Mouse (Mus musculus): ENCODE measurements around the gene Adamts16. TPM values are rescaled to one million over a fixed set of nuclear protein-coding genes. Genes with fewer than 3 reads are reported as not detected.

Gene Adamts16
- total and polyA plus RNA-seq, 3 experiments = 0.33 TPM; not detected in 2

DNA sequence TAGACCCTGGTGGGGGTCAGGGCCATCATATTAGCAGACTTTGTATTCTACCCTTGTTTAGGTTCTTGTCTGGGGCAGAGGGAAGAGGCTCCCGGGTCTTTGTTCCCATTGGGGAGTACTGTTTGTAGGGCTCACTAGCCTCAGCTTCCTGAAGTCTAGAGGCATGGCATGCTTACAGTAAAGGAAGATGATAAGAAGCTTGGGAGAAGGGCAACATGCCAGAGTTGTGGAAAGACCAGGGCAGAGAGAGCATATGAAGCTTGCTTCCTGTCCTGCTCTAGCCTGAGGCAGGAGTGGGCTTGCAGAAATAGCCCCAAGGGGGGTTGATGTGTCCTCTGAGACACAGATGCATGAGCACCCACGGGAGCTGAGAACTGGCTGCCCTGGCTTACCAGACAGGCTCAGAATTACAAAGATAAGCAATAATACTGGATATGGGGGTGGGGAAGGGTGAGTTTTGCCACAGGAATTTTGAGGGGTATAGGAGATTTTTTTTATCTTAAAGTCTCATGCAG, 117.4 kb downstream of the Adamts16 start:
- H3K27me3 ChIP-seq (ENCODE audit: insufficient read depth, low read length) = no peaks in the 10 kb centered on the region
- H3K4me1 ChIP-seq (ENCODE audit: insufficient read depth, low read depth, low read length) = no peaks in the 10 kb centered on the region
- no peak for TF ChIP-seq TAL1 (conservative IDR thresholded peaks at IDR 0.05; ENCODE audit: low read depth, low read length)
- no peak for TF ChIP-seq CTCF (IDR thresholded peaks at IDR 0.05; ENCODE audit: low read depth, low read length)
- no peak for TF ChIP-seq GATA2 (IDR thresholded peaks at IDR 0.05; ENCODE audit: borderline replicate concordance, low read depth, low read length)
- TF ChIP-seq POLR2AphosphoS5 (IDR thresholded peaks at IDR 0.05; ENCODE audit: insufficient replicate concordance, low read depth, low read length) = no peak
- no peak for TF ChIP-seq GATA1 (IDR thresholded peaks at IDR 0.05; ENCODE audit: borderline replicate concordance, low read length)
- H3K4me3 ChIP-seq (ENCODE audit: low read depth, low read length) = no peak overlapping the region
- H3K36me3 ChIP-seq (replicated peaks) = no peaks in the 10 kb centered on the region
- H3K9me3 ChIP-seq (replicated peaks) = peaks cover 51% of the 10 kb centered on the region
- DNase-seq (ENCODE audit: low spot score) (no peak), ATAC-seq (ENCODE audit: extremely low read depth, insufficient number of reproducible peaks, low FRiP score, poor library complexity, severe bottlenecking) (no peak)

DNA sequence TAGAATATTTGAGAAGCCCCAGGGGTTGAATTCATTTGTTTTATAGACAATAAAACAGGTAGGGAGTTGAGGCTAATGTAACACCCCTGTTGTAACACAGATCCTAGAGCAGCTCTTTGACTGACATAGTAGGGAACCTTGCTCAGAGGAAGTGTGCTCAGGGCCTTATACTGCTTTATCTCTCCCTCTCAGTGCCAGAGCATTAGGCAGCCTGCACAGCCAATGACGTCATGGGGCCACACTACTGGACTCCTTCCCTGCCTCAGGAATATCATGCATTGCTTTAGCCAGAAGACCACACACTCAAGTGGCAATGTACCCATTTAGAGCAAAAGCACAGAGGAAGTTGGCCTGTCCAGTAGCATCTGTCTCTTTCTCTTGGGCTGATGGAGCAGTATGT, 121.6 kb downstream of the Adamts16 start:
- no peaks in the 10 kb centered on the region for H3K4me1 ChIP-seq (ENCODE audit: insufficient read depth, low read depth, low read length)
- no peak overlapping the region for H3K4me3 ChIP-seq (ENCODE audit: low read depth, low read length)
- no peaks in the 10 kb centered on the region for H3K36me3 ChIP-seq (replicated peaks)
- ATAC-seq (ENCODE audit: extremely low read depth, insufficient number of reproducible peaks, low FRiP score, poor library complexity, severe bottlenecking) (no peak), DNase-seq (ENCODE audit: low spot score) (no peak)
- H3K27me3 ChIP-seq (ENCODE audit: insufficient read depth, low read length) = no peaks in the 10 kb centered on the region
- H3K9me3 ChIP-seq (replicated peaks) = peaks cover 53% of the 10 kb centered on the region
- no peak for TF ChIP-seq GATA1 (IDR thresholded peaks at IDR 0.05; ENCODE audit: borderline replicate concordance, low read length)
- no peak for TF ChIP-seq GATA2 (IDR thresholded peaks at IDR 0.05; ENCODE audit: borderline replicate concordance, low read depth, low read length)

DNA sequence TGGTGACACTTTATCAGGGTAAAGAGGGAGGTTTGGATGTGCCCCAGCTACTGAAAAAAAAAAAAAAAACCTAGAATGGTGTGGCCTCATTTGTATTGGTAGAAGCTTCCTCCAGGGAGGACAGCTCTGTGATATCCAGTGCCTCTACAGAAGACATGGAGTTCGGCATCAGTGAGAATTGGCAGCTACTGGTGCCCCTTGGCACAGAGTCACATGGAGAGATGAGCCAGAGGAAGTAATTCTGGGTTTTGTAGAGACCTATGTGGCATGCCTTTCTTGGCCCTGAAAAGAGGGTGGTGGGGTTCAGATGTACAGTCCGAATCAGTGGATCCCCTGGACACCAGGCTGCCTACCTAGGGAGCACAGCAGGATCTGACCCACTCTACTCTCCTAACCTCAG, 122.8 kb downstream of the Adamts16 start:
- TF ChIP-seq GATA2 (IDR thresholded peaks at IDR 0.05; ENCODE audit: borderline replicate concordance, low read depth, low read length) (no peak), TAL1 (conservative IDR thresholded peaks at IDR 0.05; ENCODE audit: low read depth, low read length) (no peak), GATA1 (IDR thresholded peaks at IDR 0.05; ENCODE audit: borderline replicate concordance, low read length) (no peak), POLR2AphosphoS5 (IDR thresholded peaks at IDR 0.05; ENCODE audit: insufficient replicate concordance, low read depth, low read length) (no peak), CTCF (IDR thresholded peaks at IDR 0.05; ENCODE audit: low read depth, low read length) (no peak)
- Histone ChIP-seq H3K27me3 (ENCODE audit: insufficient read depth, low read length) (no peaks in the 10 kb centered on the region), H3K4me3 (ENCODE audit: low read depth, low read length) (no peak overlapping the region), H3K9me3 (replicated peaks) (peaks cover 48% of the 10 kb centered on the region), H3K36me3 (replicated peaks) (no peaks in the 10 kb centered on the region), H3K4me1 (ENCODE audit: insufficient read depth, low read depth, low read length) (no peaks in the 10 kb centered on the region)
- no peak for DNase-seq (ENCODE audit: low spot score)
- no peak for ATAC-seq (ENCODE audit: extremely low read depth, insufficient number of reproducible peaks, low FRiP score, poor library complexity, severe bottlenecking)

DNA sequence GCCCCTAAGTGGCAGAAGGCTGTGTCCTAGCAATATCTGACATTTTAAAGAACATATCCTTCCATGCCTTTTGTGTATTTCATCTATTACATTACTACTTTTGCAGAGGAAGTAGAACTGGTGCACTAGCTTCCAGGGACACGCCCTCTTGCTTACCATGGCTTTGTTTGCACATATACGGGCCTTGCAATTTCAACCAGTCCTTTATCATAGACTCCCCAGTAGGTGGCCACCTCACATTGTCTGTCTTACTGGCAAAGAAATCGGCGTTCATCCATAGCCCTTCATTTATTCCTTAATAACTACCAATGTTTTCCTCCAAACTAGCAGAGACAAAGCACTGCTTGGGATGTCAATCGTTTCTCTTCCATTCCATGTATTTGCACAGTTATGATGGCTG, 125.6 kb downstream of the Adamts16 start:
- Histone ChIP-seq H3K9me3 (replicated peaks) (peaks cover 51% of the 10 kb centered on the region), H3K27me3 (ENCODE audit: insufficient read depth, low read length) (no peaks in the 10 kb centered on the region), H3K4me3 (ENCODE audit: low read depth, low read length) (no peak overlapping the region), H3K36me3 (replicated peaks) (no peaks in the 10 kb centered on the region), H3K4me1 (ENCODE audit: insufficient read depth, low read depth, low read length) (no peaks in the 10 kb centered on the region)
- no peak for TF ChIP-seq CTCF (IDR thresholded peaks at IDR 0.05; ENCODE audit: low read depth, low read length)
- no peak for TF ChIP-seq POLR2AphosphoS5 (IDR thresholded peaks at IDR 0.05; ENCODE audit: insufficient replicate concordance, low read depth, low read length)
- no peak for TF ChIP-seq TAL1 (conservative IDR thresholded peaks at IDR 0.05; ENCODE audit: low read depth, low read length)
- no peak for TF ChIP-seq GATA2 (IDR thresholded peaks at IDR 0.05; ENCODE audit: borderline replicate concordance, low read depth, low read length)
- no peak for TF ChIP-seq GATA1 (IDR thresholded peaks at IDR 0.05; ENCODE audit: borderline replicate concordance, low read length)
- no peak for DNase-seq (ENCODE audit: low spot score)
- ATAC-seq (ENCODE audit: extremely low read depth, insufficient number of reproducible peaks, low FRiP score, poor library complexity, severe bottlenecking) = no peak

DNA sequence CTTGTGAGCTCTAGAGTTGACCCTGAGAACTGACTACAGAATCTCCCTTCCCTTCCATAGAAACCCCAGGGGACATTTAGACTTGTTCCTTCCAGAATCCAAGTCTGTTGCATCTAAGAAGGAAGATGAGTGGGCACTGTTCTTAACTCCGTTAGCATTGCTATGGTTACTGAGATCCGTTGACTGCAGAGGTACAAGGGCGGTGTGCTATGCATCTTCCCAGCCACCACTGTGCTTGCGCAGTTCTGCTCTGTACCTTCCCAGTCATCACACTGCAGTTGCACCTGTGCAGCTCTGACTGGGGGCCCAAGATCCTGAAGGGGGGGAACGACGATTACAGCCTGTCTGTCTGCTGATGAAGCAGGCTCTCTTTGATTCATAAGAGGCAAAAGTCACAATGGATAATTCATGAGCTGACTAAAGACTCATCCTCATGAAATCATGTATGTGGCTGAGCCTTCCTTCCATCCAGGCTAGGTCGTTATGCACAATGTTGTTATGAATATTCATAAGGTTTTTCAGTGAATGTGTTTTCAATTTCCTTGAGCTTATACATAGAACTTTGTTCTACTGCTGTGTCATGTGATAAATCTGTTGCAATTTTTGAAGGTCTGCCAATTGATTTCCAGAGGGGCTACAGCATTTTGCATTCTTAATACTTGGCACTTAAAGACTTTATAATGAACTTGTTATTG, 127.4 kb downstream of the Adamts16 start:
- TF ChIP-seq GATA2 (IDR thresholded peaks at IDR 0.05; ENCODE audit: borderline replicate concordance, low read depth, low read length) (no peak), GATA1 (IDR thresholded peaks at IDR 0.05; ENCODE audit: borderline replicate concordance, low read length) (no peak), TAL1 (conservative IDR thresholded peaks at IDR 0.05; ENCODE audit: low read depth, low read length) (no peak), POLR2AphosphoS5 (IDR thresholded peaks at IDR 0.05; ENCODE audit: insufficient replicate concordance, low read depth, low read length) (no peak), CTCF (IDR thresholded peaks at IDR 0.05; ENCODE audit: low read depth, low read length) (no peak)
- Histone ChIP-seq H3K4me3 (ENCODE audit: low read depth, low read length) (no peak overlapping the region), H3K36me3 (replicated peaks) (no peaks in the 10 kb centered on the region), H3K4me1 (ENCODE audit: insufficient read depth, low read depth, low read length) (no peaks in the 10 kb centered on the region), H3K27me3 (ENCODE audit: insufficient read depth, low read length) (no peaks in the 10 kb centered on the region), H3K9me3 (replicated peaks) (peaks cover 49% of the 10 kb centered on the region)
- no peak for DNase-seq (ENCODE audit: low spot score)
- ATAC-seq (ENCODE audit: extremely low read depth, insufficient number of reproducible peaks, low FRiP score, poor library complexity, severe bottlenecking) = no peak

DNA sequence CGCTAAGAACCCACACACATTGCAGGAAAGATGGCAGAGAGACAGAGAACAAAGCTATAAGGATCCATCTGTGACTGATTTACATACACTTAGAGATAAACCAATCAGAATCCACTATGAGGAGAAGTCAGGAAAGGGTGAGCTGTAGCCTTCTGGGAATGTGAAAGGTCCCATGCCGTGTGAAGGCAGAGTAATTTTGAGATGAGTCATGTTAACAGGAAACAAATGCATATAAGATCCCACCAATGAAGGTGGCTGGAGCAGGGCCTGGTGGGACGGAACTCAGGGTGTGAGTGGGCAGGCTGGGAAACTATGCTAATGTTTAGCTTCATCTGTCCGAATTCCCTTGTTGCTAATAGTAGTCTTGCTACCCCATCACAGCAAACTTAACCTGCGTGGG, 128.3 kb downstream of the Adamts16 start:
- Histone ChIP-seq H3K27me3 (ENCODE audit: insufficient read depth, low read length) (no peaks in the 10 kb centered on the region), H3K9me3 (replicated peaks) (peaks cover 49% of the 10 kb centered on the region), H3K36me3 (replicated peaks) (no peaks in the 10 kb centered on the region), H3K4me3 (ENCODE audit: low read depth, low read length) (no peak overlapping the region), H3K4me1 (ENCODE audit: insufficient read depth, low read depth, low read length) (no peaks in the 10 kb centered on the region)
- DNase-seq (ENCODE audit: low spot score) (no peak), ATAC-seq (ENCODE audit: extremely low read depth, insufficient number of reproducible peaks, low FRiP score, poor library complexity, severe bottlenecking) (no peak)
- TF ChIP-seq GATA1 (IDR thresholded peaks at IDR 0.05; ENCODE audit: borderline replicate concordance, low read length) (no peak), TAL1 (conservative IDR thresholded peaks at IDR 0.05; ENCODE audit: low read depth, low read length) (no peak), POLR2AphosphoS5 (IDR thresholded peaks at IDR 0.05; ENCODE audit: insufficient replicate concordance, low read depth, low read length) (no peak), GATA2 (IDR thresholded peaks at IDR 0.05; ENCODE audit: borderline replicate concordance, low read depth, low read length) (no peak), CTCF (IDR thresholded peaks at IDR 0.05; ENCODE audit: low read depth, low read length) (no peak)
